Mouse (Mus musculus): ENCODE measurements around the gene Ilf3. TPM values are rescaled to one million over a fixed set of nuclear protein-coding genes. Genes with fewer than 3 reads are reported as not detected.

The Ilf3 gene
- polyA plus RNA-seq, 1 experiment: 40.1 TPM

- H3K4me1 ChIP-seq (ENCODE audit: control insufficient read depth, insufficient read depth, low read length): peaks cover 2% of the 10 kb centered on the region
- 76% methylated on average over 4 of the region's 4 CpGs for WGBS
- no peak overlapping the region for H3K4me3 ChIP-seq (replicated peaks; ENCODE audit: control insufficient read depth, low read depth, low read length)
- H3K27ac ChIP-seq (ENCODE audit: control insufficient read depth, insufficient read depth, low read depth, low read length, poor library complexity): no peak overlapping the region
- TF ChIP-seq CTCF (IDR thresholded peaks at IDR 0.05; ENCODE audit: control insufficient read depth, insufficient read depth, low read length): no peak
- no peak for TF ChIP-seq POLR2A (IDR thresholded peaks at IDR 0.05; ENCODE audit: borderline replicate concordance, control insufficient read depth, low read depth, low read length)
These were observed 15.8 kb upstream of the Ilf3 start for GRCm38 (mm10) chr9:21351702-21352377.

- TF ChIP-seq POLR2A (IDR thresholded peaks at IDR 0.05; ENCODE audit: borderline replicate concordance, control insufficient read depth, low read depth, low read length) (no peak), CTCF (IDR thresholded peaks at IDR 0.05; ENCODE audit: control insufficient read depth, insufficient read depth, low read length) (no peak)
- Histone ChIP-seq H3K27ac (ENCODE audit: control insufficient read depth, insufficient read depth, low read depth, low read length, poor library complexity) (no peak overlapping the region), H3K4me3 (replicated peaks; ENCODE audit: control insufficient read depth, low read depth, low read length) (no peak overlapping the region), H3K4me1 (ENCODE audit: control insufficient read depth, insufficient read depth, low read length) (peaks cover 2% of the 10 kb centered on the region)
- 23% methylated on average over 20 of the region's 20 CpGs for WGBS
These were observed 15.0 kb upstream of the Ilf3 start for GRCm38 (mm10) chr9:21352463-21353372.

DNA sequence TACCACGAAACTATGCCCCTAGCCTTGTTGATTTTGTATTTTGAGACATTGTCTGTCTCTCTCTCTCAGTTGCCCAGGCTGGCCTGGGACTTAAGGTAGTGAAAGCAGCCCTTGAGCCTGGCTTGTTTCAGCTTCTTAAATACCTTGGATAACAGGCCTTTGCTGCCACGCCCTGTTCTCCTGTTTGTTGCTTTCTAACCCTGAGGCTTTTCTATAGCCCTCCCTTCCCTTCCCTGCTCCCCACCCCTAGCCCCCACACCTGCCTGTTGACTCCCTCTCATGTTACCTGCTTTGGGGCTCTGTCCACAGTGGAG is 14.3 kb upstream of the Ilf3 start:
- 64% methylated on average over 2 of the region's 2 CpGs for WGBS
- Histone ChIP-seq H3K27ac (ENCODE audit: control insufficient read depth, insufficient read depth, low read depth, low read length, poor library complexity) (no peak overlapping the region), H3K4me3 (replicated peaks; ENCODE audit: control insufficient read depth, low read depth, low read length) (no peak overlapping the region), H3K4me1 (ENCODE audit: control insufficient read depth, insufficient read depth, low read length) (peaks cover under 1% of the 10 kb centered on the region)
- no peak for TF ChIP-seq POLR2A (IDR thresholded peaks at IDR 0.05; ENCODE audit: borderline replicate concordance, control insufficient read depth, low read depth, low read length)
- TF ChIP-seq CTCF (IDR thresholded peaks at IDR 0.05; ENCODE audit: control insufficient read depth, insufficient read depth, low read length): no peak

- no peak for TF ChIP-seq POLR2A (IDR thresholded peaks at IDR 0.05; ENCODE audit: borderline replicate concordance, control insufficient read depth, low read depth, low read length)
- Histone ChIP-seq H3K4me1 (ENCODE audit: control insufficient read depth, insufficient read depth, low read length) (no peaks in the 10 kb centered on the region), H3K4me3 (replicated peaks; ENCODE audit: control insufficient read depth, low read depth, low read length) (no peak overlapping the region), H3K27ac (ENCODE audit: control insufficient read depth, insufficient read depth, low read depth, low read length, poor library complexity) (no peak overlapping the region)
- 89% methylated on average over 6 of the region's 6 CpGs for WGBS
These were observed 12.9 kb upstream of the Ilf3 start for GRCm38 (mm10) chr9:21354796-21355195.

DNA sequence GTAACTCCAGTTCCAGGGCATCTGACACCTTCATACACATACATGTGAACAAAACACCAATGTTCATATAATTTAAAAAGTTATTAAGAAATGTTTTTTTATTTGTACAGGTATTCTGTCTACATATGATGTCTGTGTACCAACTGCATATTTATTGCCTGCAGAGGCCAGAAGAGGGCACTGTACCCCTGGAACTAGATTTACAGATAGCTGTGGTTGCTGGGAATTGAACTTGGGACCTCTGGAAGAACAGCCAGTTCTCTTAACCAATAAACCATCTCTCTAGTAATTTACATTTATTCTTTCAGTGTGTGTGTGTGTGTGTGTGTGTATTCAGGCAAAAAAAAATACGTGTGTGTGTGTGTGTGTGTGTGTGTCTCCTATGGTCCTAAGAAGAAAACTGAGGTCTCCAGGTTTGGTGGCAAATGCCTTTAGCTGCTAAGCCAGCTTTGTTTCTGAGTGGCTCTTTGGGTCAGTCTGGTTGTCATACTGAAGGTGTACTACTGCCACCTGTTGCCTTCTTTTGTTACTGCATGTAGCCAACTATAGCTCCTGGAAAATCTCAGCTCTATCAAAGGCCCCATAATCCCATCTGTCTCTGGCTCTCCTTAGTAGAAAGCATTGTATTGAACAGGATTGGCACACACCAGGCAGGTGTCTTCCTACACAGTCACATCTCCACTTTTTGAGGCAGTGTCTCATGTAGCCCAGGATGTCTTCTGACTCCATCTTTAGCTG is 10.5 kb upstream of the Ilf3 start:
- TF ChIP-seq POLR2A (IDR thresholded peaks at IDR 0.05; ENCODE audit: borderline replicate concordance, control insufficient read depth, low read depth, low read length) (no peak), CTCF (IDR thresholded peaks at IDR 0.05; ENCODE audit: control insufficient read depth, insufficient read depth, low read length) (peak; percentile 22; the same call in 1 of the 2 replicates)
- WGBS: 0% methylated on average over 1 of the region's 1 CpGs
- Histone ChIP-seq H3K4me1 (ENCODE audit: control insufficient read depth, insufficient read depth, low read length) (no peaks in the 10 kb centered on the region), H3K4me3 (replicated peaks; ENCODE audit: control insufficient read depth, low read depth, low read length) (no peak overlapping the region), H3K27ac (ENCODE audit: control insufficient read depth, insufficient read depth, low read depth, low read length, poor library complexity) (no peak overlapping the region)

DNA sequence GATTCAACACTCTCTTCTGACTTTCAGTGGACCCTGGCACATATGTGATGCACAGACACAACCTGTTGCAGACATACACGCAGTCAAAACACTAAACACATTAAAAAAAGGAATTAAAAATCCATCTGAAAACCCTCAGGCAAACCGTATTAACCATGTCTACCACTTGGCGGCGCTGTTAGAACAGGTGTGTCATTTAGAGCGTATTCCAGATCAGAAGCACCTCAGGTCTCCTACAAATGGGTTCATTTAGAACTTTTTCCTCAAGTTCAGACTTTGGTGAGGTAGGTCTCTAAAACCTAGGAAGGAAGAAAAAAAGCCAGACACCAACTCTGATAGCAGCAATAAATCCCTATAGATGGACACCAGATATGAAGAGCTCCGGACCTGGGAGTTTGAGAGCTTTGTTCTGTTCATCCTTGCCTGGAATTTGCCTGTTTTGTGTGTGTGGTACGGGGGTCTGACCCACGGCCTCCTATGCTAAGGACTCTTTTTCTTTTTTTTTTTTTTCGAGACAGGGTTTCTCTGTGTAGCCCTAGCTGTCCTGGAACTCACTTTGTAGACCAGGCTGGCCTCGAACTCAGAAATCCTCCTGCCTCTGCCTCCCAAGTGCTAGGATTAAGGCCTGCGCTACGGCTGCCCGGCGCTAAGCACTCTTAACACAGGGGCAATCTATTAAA is 990 bp upstream of the Ilf3 start:
- H3K27ac ChIP-seq (ENCODE audit: control insufficient read depth, insufficient read depth, low read depth, low read length, poor library complexity): peak overlapping the region; percentile 49
- 20% methylated on average over 14 of the region's 14 CpGs for WGBS
- peak overlapping the region; percentile 64 for H3K4me3 ChIP-seq (replicated peaks; ENCODE audit: control insufficient read depth, low read depth, low read length)
- H3K4me1 ChIP-seq (ENCODE audit: control insufficient read depth, insufficient read depth, low read length): peaks cover 1% of the 10 kb centered on the region
- TF ChIP-seq CTCF (IDR thresholded peaks at IDR 0.05; ENCODE audit: control insufficient read depth, insufficient read depth, low read length) (peak; percentile 45), POLR2A (IDR thresholded peaks at IDR 0.05; ENCODE audit: borderline replicate concordance, control insufficient read depth, low read depth, low read length) (no peak)

DNA sequence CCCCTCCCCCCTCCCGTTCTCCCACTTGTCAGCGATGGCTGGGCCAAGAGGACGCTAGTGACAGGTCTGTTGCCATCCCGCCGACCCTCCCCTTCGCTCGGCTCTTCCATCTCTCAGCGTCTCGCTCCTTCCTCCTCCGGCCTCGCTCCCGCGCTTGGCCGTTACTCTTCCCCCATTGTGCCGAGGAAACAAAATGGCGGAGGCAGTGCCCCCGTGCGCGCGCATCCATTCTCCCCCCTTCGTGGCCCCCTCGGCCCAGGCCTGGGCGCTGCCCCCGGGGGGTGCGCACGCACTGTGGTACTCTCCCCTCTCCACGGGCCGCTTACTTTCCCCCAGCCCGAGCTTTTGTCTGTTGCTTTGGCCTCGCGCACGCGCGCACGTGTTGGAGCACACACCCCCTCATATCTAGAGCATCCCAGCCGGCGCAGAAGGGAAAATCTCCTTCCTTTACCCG is 487 bp downstream of the Ilf3 start:
- under 1% methylated on average over 38 of the region's 38 CpGs for WGBS
- Histone ChIP-seq H3K4me3 (replicated peaks; ENCODE audit: control insufficient read depth, low read depth, low read length) (peak overlapping the region; percentile 81), H3K27ac (ENCODE audit: control insufficient read depth, insufficient read depth, low read depth, low read length, poor library complexity) (peak overlapping the region; percentile 63), H3K4me1 (ENCODE audit: control insufficient read depth, insufficient read depth, low read length) (peaks cover 1% of the 10 kb centered on the region)
- TF ChIP-seq POLR2A (IDR thresholded peaks at IDR 0.05; ENCODE audit: borderline replicate concordance, control insufficient read depth, low read depth, low read length) (peak; percentile 22; the same call in 1 of the 2 replicates), CTCF (IDR thresholded peaks at IDR 0.05; ENCODE audit: control insufficient read depth, insufficient read depth, low read length) (no peak)
